Mouse (Mus musculus) megakaryocyte, embryonic 14.5 days (primary cell): ENCODE data around the gene Gpr3.

Experiments used
- FLI1 ChIP-seq: IDR thresholded peaks from 2 replicates; pipeline ENCODE4 v1.6.1; 2012; ENCODE audit warnings: low read length, inconsistent platforms, mixed read lengths
- GATA1 ChIP-seq: IDR thresholded peaks from 3 replicates; pipeline ENCODE4 v1.6.1; 2012; ENCODE audit warnings: mixed read lengths, low read length, inconsistent platforms, borderline replicate concordance

DNA sequence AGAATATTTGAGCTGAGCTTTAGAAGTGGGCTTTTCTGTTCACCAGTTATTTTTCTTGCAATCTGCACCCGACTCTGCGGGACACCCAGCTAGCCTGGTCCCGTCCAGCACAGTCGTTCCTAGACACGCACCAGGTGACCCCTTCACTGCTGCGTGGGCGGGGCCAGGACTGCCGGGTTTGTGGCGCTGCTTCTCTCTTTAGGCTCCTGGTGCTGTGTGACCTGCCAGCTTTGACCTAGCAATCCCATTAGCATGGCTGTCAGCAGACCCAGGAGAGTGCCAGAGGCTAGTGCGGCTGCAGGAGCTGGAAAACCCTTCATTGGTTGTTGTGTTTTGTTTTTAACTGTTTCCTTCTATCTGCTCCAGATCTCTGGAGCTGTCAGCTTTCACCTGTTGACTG, 22.9 kb downstream of the Gpr3 start:
- TF ChIP-seq GATA1 = no peak
- no peak for TF ChIP-seq FLI1
